Mouse (Mus musculus): ENCODE results near the gene Hnf1a. TPM values are rescaled to one million over a fixed set of nuclear protein-coding genes. Genes with fewer than 3 reads are reported as not detected.

Gene Hnf1a
- 6.2 and 7.3 TPM in 2 replicates for polyA plus RNA-seq (2012; rRNA removed)

GRCm38 (mm10) chr5:114970824-114971227 lies at the start of gene Hnf1a:
Hnf1a (minus strand) TSS chr5:114971094.

GRCm38 (mm10) chr5:115010577-115011216 lies 39.8 kb upstream of the Hnf1a start, which contains the start of gene Sppl3:
Sppl3 (plus strand) TSS chr5:115011137.

GRCm38 (mm10) chr5:114942074-114942765 lies 28.7 kb downstream of the Hnf1a start, which contains the start of gene 2210016L21Rik:
2210016L21Rik (plus strand) TSS chr5:114942158.

GRCm38 (mm10) chr5:114922998-114923473 lies 47.9 kb downstream of the Hnf1a start, which contains the start of gene Oasl1:
Oasl1 (plus strand) TSS chr5:114923240.

Other genes starting within 250 kb of the Hnf1a start
- 26.9 and 34.6 TPM in 2 replicates for gene Ankrd13a, start 196.4 kb downstream of the Hnf1a start, polyA plus RNA-seq (2012; rRNA removed)
- gene Git2, start 195.6 kb downstream of the Hnf1a start, polyA plus RNA-seq (2012; rRNA removed): 13.2 and 14.2 TPM in 2 replicates
- 6.7 and 13.9 TPM in 2 replicates for gene 1500011B03Rik, start 147.6 kb downstream of the Hnf1a start, polyA plus RNA-seq (2012; rRNA removed)
- not detected in 2 replicates for gene 4930519G04Rik, start 117.4 kb downstream of the Hnf1a start, polyA plus RNA-seq (2012; rRNA removed)
- not detected in 2 replicates for gene Gm9936, start 112.4 kb downstream of the Hnf1a start, polyA plus RNA-seq (2012; rRNA removed)
- gene Oasl2, start 74.2 kb downstream of the Hnf1a start, polyA plus RNA-seq (2012; rRNA removed): 2.3 and 3.3 TPM in 2 replicates
- 63.9 and 113 TPM in 2 replicates for gene Oasl1, start 47.9 kb downstream of the Hnf1a start, polyA plus RNA-seq (2012; rRNA removed)
- 10.2 and 13.8 TPM in 2 replicates for gene 2210016L21Rik, start 28.9 kb downstream of the Hnf1a start, polyA plus RNA-seq (2012; rRNA removed)
- 44.3 and 46.2 TPM in 2 replicates for gene Sppl3, start 40.0 kb upstream of the Hnf1a start, polyA plus RNA-seq (2012; rRNA removed)
- gene Gm10401, start 127.2 kb upstream of the Hnf1a start, polyA plus RNA-seq (2012; rRNA removed): not detected in 2 replicates
- 62.0 and 69.5 TPM in 2 replicates for gene Acads, start 148.3 kb upstream of the Hnf1a start, polyA plus RNA-seq (2012; rRNA removed)
- gene Unc119b, start 163.9 kb upstream of the Hnf1a start, polyA plus RNA-seq (2012; rRNA removed): 14.9 and 15.3 TPM in 2 replicates
- gene Mlec, start 187.1 kb upstream of the Hnf1a start, polyA plus RNA-seq (2012; rRNA removed): 32.7 and 34.7 TPM in 2 replicates
- 0.51 and 0.57 TPM in 2 replicates for gene Cabp1, start 223.3 kb upstream of the Hnf1a start, polyA plus RNA-seq (2012; rRNA removed)

Measured in stomach, adult 2 months (tissue).